Mouse (Mus musculus): ENCODE data around the gene Prrt3. TPM values are rescaled to one million over a fixed set of nuclear protein-coding genes. Genes with fewer than 3 reads are reported as not detected.

The Prrt3 gene
- polyA plus RNA-seq, 1 experiment from 2014 or later = 3.5 TPM

- no peaks in the 10 kb centered on the region for H3K9me3 ChIP-seq
- peaks cover 9% of the 10 kb centered on the region for H3K36me3 ChIP-seq
- no peak overlapping the region for H3K9ac ChIP-seq
- no peak overlapping the region for H3K4me2 ChIP-seq (replicated peaks)
- H3K4me1 ChIP-seq = no peaks in the 10 kb centered on the region
- no peak overlapping the region; the same call in 1 of the 2 replicates for H3K27ac ChIP-seq
- no peak for ATAC-seq (ENCODE audit: insufficient number of reproducible peaks, insufficient read depth, low FRiP score, low TSS enrichment)
- H3K27me3 ChIP-seq = no peaks in the 10 kb centered on the region
- no peak overlapping the region for H3K4me3 ChIP-seq
- WGBS = 43% methylated on average over 5 of the region's 5 CpGs
These were observed 7.2 kb upstream of the Prrt3 start for GRCm38 (mm10) chr6:113508947-113509280.

GRCm38 (mm10) chr6:113508272-113508946 is 6.7 kb upstream of the Prrt3 start:
- H3K27ac ChIP-seq = no peak overlapping the region; the same call in 1 of the 2 replicates

GRCm38 (mm10) chr6:113507130-113507529 is 5.4 kb upstream of the Prrt3 start:
- no peak for ATAC-seq (ENCODE audit: insufficient number of reproducible peaks, insufficient read depth, low FRiP score, low TSS enrichment)
- no peaks in the 10 kb centered on the region for H3K9me3 ChIP-seq

More at GRCm38 (mm10) chr6:113508272-113508946, 6.7 kb upstream of the Prrt3 start:
- H3K4me3 ChIP-seq = no peak overlapping the region
- H3K4me2 ChIP-seq (replicated peaks) = no peak overlapping the region
- no peak for ATAC-seq (ENCODE audit: insufficient number of reproducible peaks, insufficient read depth, low FRiP score, low TSS enrichment)
- no peaks in the 10 kb centered on the region for H3K4me1 ChIP-seq
- peaks cover 4% of the 10 kb centered on the region; the same call in 1 of the 2 replicates for H3K36me3 ChIP-seq
- H3K27me3 ChIP-seq = no peaks in the 10 kb centered on the region
- WGBS = 58% methylated on average over 7 of the region's 7 CpGs
- no peaks in the 10 kb centered on the region for H3K9me3 ChIP-seq
- H3K9ac ChIP-seq = no peak overlapping the region

GRCm38 (mm10) chr6:113505689-113506088 is 4.0 kb upstream of the Prrt3 start:
- no peak for ATAC-seq (ENCODE audit: insufficient number of reproducible peaks, insufficient read depth, low FRiP score, low TSS enrichment)
- H3K4me2 ChIP-seq (replicated peaks) = no peak overlapping the region
- no peaks in the 10 kb centered on the region; the same call in 1 of the 2 replicates for H3K4me1 ChIP-seq
- H3K36me3 ChIP-seq = no peaks in the 10 kb centered on the region
- no peak overlapping the region for H3K4me3 ChIP-seq
- no peak overlapping the region for H3K27ac ChIP-seq
- H3K27me3 ChIP-seq = peaks cover 8% of the 10 kb centered on the region
- WGBS = 76% methylated on average over 1 of the region's 1 CpGs
- H3K9ac ChIP-seq = no peak overlapping the region
- no peaks in the 10 kb centered on the region for H3K9me3 ChIP-seq

More at GRCm38 (mm10) chr6:113507130-113507529, 5.4 kb upstream of the Prrt3 start:
- no peak overlapping the region for H3K9ac ChIP-seq
- H3K4me1 ChIP-seq = no peaks in the 10 kb centered on the region
- no peaks in the 10 kb centered on the region; the same call in 1 of the 2 replicates for H3K27me3 ChIP-seq
- H3K27ac ChIP-seq = no peak overlapping the region
- no peak overlapping the region for H3K4me2 ChIP-seq (replicated peaks)
- H3K36me3 ChIP-seq = no peaks in the 10 kb centered on the region
- no peak overlapping the region for H3K4me3 ChIP-seq

- Histone ChIP-seq H3K4me1 (no peaks in the 10 kb centered on the region; the same call in 1 of the 2 replicates), H3K9ac (no peak overlapping the region), H3K4me2 (replicated peaks) (no peak overlapping the region), H3K27me3 (peaks cover 12% of the 10 kb centered on the region), H3K4me3 (no peak overlapping the region), H3K27ac (no peak overlapping the region), H3K9me3 (no peaks in the 10 kb centered on the region), H3K36me3 (no peaks in the 10 kb centered on the region)
- no peak for ATAC-seq (ENCODE audit: insufficient number of reproducible peaks, insufficient read depth, low FRiP score, low TSS enrichment)
- WGBS = 79% methylated on average over 2 of the region's 2 CpGs
These were observed 1.1 kb upstream of the Prrt3 start for GRCm38 (mm10) chr6:113502801-113503200.

- H3K27me3 ChIP-seq = peaks cover 33% of the 10 kb centered on the region
- no peak overlapping the region for H3K4me3 ChIP-seq
- ATAC-seq (ENCODE audit: insufficient number of reproducible peaks, insufficient read depth, low FRiP score, low TSS enrichment) = no peak
- no peak overlapping the region for H3K27ac ChIP-seq
- WGBS = 71% methylated on average over 6 of the region's 6 CpGs
- peaks cover 9% of the 10 kb centered on the region for H3K4me1 ChIP-seq
- no peak overlapping the region for H3K9ac ChIP-seq
- no peaks in the 10 kb centered on the region for H3K9me3 ChIP-seq
- no peak overlapping the region for H3K4me2 ChIP-seq (replicated peaks)
- H3K36me3 ChIP-seq = no peaks in the 10 kb centered on the region
These were observed 2.4 kb downstream of the Prrt3 start for GRCm38 (mm10) chr6:113499346-113499745.

- Histone ChIP-seq H3K27ac (no peak overlapping the region), H3K9ac (peak overlapping the region; percentile 44), H3K27me3 (peaks cover 22% of the 10 kb centered on the region), H3K4me1 (peaks cover 12% of the 10 kb centered on the region; the same call in 1 of the 2 replicates), H3K9me3 (no peaks in the 10 kb centered on the region), H3K4me2 (replicated peaks) (peak overlapping the region; percentile 62), H3K36me3 (peaks cover 6% of the 10 kb centered on the region; the same call in 1 of the 2 replicates), H3K4me3 (peak overlapping the region; percentile 42)
- ATAC-seq (ENCODE audit: insufficient number of reproducible peaks, insufficient read depth, low FRiP score, low TSS enrichment) = no peak
- 49% methylated on average over 28 of the region's 28 CpGs for WGBS
These were observed 6.6 kb downstream of the Prrt3 start for GRCm38 (mm10) chr6:113495071-113495675.

GRCm38 (mm10) chr6:113494258-113494788 is 7.4 kb downstream of the Prrt3 start:
- peaks cover 22% of the 10 kb centered on the region for H3K27me3 ChIP-seq
- peak overlapping the region; percentile 44 for H3K9ac ChIP-seq
- peak overlapping the region; percentile 42 for H3K4me3 ChIP-seq
- no peaks in the 10 kb centered on the region for H3K9me3 ChIP-seq
- WGBS = 2% methylated on average over 54 of the region's 54 CpGs
- peaks cover 6% of the 10 kb centered on the region for H3K36me3 ChIP-seq
- 0 out of 2 replicates have a peak overlapping the region, but pooled peaks have one; percentile 23 for H3K27ac ChIP-seq
- peaks cover 12% of the 10 kb centered on the region; the same call in 1 of the 2 replicates for H3K4me1 ChIP-seq
- peak; percentile 58; the same call in 1 of the 2 replicates for ATAC-seq (ENCODE audit: insufficient number of reproducible peaks, insufficient read depth, low FRiP score, low TSS enrichment)
- H3K4me2 ChIP-seq (replicated peaks) = peak overlapping the region; percentile 62

GRCm38 (mm10) chr6:113492101-113492864 is 9.4 kb downstream of the Prrt3 start:
- no peak overlapping the region for H3K4me3 ChIP-seq
- peaks cover 15% of the 10 kb centered on the region; the same call in 1 of the 2 replicates for H3K4me1 ChIP-seq
- H3K9ac ChIP-seq = no peak overlapping the region
- peaks cover 6% of the 10 kb centered on the region for H3K36me3 ChIP-seq
- WGBS = 74% methylated on average over 24 of the region's 24 CpGs
- H3K4me2 ChIP-seq (replicated peaks) = no peak overlapping the region
- no peak overlapping the region for H3K27ac ChIP-seq
- H3K27me3 ChIP-seq = peaks cover 22% of the 10 kb centered on the region
- no peaks in the 10 kb centered on the region for H3K9me3 ChIP-seq
- no peak for ATAC-seq (ENCODE audit: insufficient number of reproducible peaks, insufficient read depth, low FRiP score, low TSS enrichment)

GRCm38 (mm10) chr6:113489410-113489809 is 12.3 kb downstream of the Prrt3 start:
- H3K4me3 ChIP-seq = no peak overlapping the region
- H3K27me3 ChIP-seq = peaks cover 2% of the 10 kb centered on the region
- no peak overlapping the region for H3K4me2 ChIP-seq (replicated peaks)
- H3K36me3 ChIP-seq = peaks cover 6% of the 10 kb centered on the region
- peaks cover 13% of the 10 kb centered on the region; the same call in 1 of the 2 replicates for H3K4me1 ChIP-seq
- H3K27ac ChIP-seq = no peak overlapping the region
- no peak for ATAC-seq (ENCODE audit: insufficient number of reproducible peaks, insufficient read depth, low FRiP score, low TSS enrichment)
- H3K9me3 ChIP-seq = no peaks in the 10 kb centered on the region
- H3K9ac ChIP-seq = no peak overlapping the region
- WGBS = 90% methylated on average over 14 of the region's 14 CpGs

- no peak overlapping the region for H3K9ac ChIP-seq
- H3K4me3 ChIP-seq = no peak overlapping the region
- H3K9me3 ChIP-seq = no peaks in the 10 kb centered on the region
- H3K36me3 ChIP-seq = peaks cover 5% of the 10 kb centered on the region
- ATAC-seq (ENCODE audit: insufficient number of reproducible peaks, insufficient read depth, low FRiP score, low TSS enrichment) = no peak
- no peak overlapping the region for H3K4me2 ChIP-seq (replicated peaks)
- H3K27me3 ChIP-seq = peaks cover 11% of the 10 kb centered on the region
- WGBS = 31% methylated on average over 7 of the region's 7 CpGs
- peaks cover 26% of the 10 kb centered on the region; the same call in 1 of the 2 replicates for H3K4me1 ChIP-seq
- no peak overlapping the region for H3K27ac ChIP-seq
These were observed 14.6 kb downstream of the Prrt3 start for GRCm38 (mm10) chr6:113487125-113487576.
